Mouse (Mus musculus): Measurements from ENCODE around the gene Abhd15.

The Abhd15 gene

GRCm38 (mm10) chr11:77493512-77494343 lies 21.2 kb upstream of the Abhd15 start, which contains the start of gene Git1:
Gene Git1, plus strand, starts transcription at chr11:77493562.
- peak; percentile 66 for DNase-seq (ENCODE audit: low read depth)

GRCm38 (mm10) chr11:77494344-77494676 lies 20.6 kb upstream of the Abhd15 start:
- DNase-seq (ENCODE audit: low read depth), result no peak

DNA sequence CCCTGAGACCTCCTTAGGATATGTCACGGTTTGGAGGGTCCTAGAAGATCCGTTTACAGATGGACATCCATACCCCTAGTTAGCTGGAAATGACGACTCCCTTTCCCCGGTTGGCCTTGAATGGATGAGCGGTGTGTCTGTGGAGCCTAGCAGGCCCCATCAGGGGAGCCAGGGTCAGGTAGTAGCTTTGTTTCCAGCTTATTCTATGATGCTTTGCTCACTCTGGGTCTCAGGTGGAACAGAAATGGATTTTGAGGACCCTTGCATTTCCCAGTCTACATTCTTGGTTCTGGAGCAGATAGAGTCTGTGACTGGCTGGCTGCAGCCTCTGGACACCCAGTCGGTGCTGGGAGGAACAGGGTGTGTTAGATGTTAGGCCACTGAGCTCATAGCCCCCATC lies 20.1 kb upstream of the Abhd15 start:
- no peak for DNase-seq (ENCODE audit: low read depth)

DNA sequence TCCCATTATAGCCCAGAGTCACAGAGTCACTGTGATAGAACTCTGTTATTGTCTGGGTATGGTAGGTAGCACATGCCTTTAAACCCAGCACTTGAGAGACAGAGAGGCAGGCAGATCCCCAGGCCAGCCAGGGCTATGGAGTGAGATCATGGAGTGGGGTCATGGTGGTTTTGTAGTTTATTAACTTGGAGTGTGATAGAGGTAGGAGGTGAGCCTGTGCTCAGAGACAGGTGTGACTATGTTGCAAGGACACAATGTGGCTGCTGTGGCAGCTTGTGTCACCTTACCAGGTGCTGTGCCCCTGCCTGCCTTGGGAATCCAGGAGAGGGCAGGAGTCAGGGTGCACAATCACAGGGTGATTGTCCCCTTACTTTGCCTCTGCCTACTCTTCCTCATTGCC lies 19.4 kb upstream of the Abhd15 start:
- DNase-seq (ENCODE audit: low read depth), result no peak

- peak; percentile 87 for DNase-seq (ENCODE audit: low read depth)
Observed at GRCm38 (mm10) chr11:77497341-77497756, 17.6 kb upstream of the Abhd15 start.

GRCm38 (mm10) chr11:77497851-77498250 lies 17.1 kb upstream of the Abhd15 start:
- no peak for DNase-seq (ENCODE audit: low read depth)

DNA sequence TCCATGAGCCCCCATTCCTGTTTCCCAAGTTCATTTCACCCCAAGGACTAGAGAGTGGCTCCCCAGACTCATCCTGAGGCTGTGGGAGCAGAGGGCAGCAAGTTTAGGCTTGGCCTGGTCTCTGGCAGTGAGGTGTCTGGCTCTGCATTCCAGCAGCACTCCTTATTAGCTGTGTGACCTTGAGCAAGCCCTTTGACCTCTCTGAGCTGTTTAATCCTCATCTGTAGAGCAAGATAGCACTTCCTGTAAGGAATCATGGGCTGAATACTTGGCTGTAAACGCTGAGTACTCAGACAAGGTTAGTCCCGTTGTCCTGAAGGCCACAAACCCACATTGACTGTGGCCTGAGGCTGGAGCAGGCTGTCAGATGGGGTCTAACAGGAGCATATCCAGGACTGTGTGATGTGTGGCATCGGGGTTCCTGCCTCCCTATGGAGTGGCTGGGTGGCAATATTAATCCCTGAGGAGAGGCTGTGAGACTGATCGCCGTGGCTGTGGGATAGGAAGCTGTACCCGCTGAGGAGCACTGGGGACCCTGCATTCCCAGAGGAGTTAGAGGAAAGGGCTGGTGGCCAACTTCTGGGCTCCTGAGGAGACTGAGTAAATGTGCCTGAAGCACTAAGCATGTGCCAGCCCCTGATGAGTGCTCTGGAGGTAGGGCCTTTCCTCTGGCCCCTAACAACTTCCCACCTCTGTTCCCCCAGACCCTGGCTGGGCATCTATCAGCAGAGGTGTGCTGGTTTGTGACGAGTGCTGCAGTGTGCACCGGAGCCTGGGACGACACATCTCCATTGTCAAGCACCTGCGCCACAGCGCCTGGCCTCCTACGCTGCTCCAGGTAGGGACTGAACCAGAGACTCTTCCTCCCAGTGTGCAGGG lies 16.4 kb upstream of the Abhd15 start:
- no peak for DNase-seq (ENCODE audit: low read depth)

- no peak for DNase-seq (ENCODE audit: low read depth)
Observed at GRCm38 (mm10) chr11:77499354-77499753, 15.6 kb upstream of the Abhd15 start.

- DNase-seq (ENCODE audit: low read depth), result no peak
Observed at GRCm38 (mm10) chr11:77500361-77501325, 14.3 kb upstream of the Abhd15 start.

- peak; percentile 90 for DNase-seq (ENCODE audit: low read depth)
Observed at GRCm38 (mm10) chr11:77501392-77501791, 13.5 kb upstream of the Abhd15 start.

DNA sequence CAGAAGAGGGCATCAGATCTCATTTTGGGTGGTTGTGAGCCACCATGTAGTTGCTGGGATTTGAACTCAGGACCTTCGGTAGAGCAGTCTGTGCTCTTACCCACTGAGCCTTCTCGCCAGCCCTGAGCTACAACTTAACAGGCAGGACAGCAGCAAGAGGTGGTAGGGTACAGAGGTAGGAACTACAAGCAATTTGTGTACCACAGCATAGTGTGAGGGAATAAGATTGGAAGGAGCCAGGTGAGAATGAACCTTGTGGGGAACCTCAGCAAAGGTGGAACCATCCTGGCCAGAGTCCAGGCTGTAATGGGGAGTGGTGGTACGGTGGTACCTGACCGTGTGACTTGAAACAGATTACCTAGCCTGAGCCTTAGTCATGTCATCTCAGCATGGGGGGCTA lies 12.9 kb upstream of the Abhd15 start:
- DNase-seq (ENCODE audit: low read depth), result no peak

DNA sequence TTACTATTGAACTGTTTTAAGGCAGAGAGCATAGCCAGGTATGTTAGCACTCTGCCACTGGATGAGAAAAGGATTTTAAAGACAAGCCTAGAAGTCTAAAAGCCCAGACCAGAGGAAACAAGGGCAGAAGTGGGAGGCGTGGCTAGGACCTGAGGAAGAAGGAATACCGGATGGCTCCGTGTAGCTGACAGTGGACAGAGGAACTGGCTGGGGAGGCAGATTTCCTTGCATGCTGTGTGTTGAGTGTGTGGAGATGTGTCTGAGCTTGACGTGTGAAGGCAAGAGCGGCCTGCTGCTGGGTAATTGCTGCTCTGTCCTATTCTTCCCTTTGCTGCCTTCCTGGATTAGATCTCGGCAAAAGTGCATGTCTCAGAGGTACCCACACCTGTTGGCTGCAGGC lies 12.4 kb upstream of the Abhd15 start:
- DNase-seq (ENCODE audit: low read depth), result no peak

DNA sequence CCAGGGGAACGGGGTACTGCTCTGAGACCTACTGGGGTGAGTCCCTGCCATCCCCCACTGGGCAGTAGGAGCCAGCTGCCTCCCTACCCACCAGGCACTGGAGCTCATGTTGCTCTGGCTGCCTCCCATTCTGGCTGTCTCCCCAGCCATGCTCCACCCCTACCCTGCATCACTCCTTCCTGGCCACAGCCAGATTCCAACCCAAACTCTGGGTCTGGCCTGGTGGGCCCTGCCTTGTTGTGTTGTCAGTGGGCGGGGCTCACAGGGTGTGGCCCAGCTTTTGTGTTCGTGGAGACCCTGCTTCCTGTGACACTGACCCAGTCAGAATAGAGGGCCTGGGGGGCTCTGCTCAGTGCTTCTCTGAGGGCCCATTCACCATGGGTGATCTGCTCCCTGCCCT lies 11.4 kb upstream of the Abhd15 start:
- DNase-seq (ENCODE audit: low read depth), result no peak

DNA sequence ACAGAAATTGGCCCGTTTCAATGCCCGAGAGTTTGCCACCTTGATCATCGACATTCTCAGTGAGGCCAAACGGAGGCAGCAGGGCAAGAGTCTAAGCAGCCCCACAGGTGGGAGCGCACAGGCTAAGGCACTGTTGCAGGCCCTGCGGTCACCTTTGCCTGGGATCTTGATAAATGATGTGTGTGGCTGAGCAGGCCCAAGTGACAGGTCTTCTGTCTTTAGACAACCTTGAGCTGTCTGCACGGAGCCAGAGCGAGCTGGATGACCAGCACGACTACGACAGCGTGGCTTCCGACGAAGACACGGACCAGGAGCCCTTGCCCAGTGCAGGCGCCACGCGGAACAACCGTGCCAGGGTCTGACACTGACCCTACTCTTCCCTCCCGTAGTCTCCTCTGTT lies 10.5 kb upstream of the Abhd15 start:
- DNase-seq (ENCODE audit: low read depth), result no peak

- no peak for DNase-seq (ENCODE audit: low read depth)
Observed at GRCm38 (mm10) chr11:77505291-77505980, 9.5 kb upstream of the Abhd15 start.

GRCm38 (mm10) chr11:77506273-77506672 lies 8.6 kb upstream of the Abhd15 start:
- no peak for DNase-seq (ENCODE audit: low read depth)

GRCm38 (mm10) chr11:77506941-77507340 lies 8.0 kb upstream of the Abhd15 start:
- no peak for DNase-seq (ENCODE audit: low read depth)

DNA sequence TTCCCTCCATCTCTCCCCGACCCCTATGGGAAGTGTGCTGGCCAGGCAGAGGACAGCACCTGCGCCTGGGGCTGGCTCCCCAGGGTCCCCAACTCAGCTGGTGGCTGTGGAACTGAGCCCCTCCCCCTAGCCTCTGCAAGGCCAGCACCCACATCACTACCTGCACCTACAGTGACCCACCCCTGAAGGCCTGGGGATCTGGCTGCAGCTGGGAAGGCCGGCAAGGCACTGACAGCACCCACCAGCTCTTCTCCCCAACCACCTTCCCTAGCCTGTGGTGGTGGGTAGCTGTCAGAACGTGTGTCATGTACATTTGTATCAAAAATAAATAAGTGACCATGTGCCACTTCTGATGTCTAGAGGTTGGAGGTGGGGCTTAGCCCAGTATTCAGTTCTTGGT lies 7.5 kb upstream of the Abhd15 start:
- no peak for DNase-seq (ENCODE audit: low read depth)

- peak; percentile 92 for DNase-seq (ENCODE audit: low read depth)
Observed at GRCm38 (mm10) chr11:77508068-77509021, 6.6 kb upstream of the Abhd15 start.

- no peak for DNase-seq (ENCODE audit: low read depth)
Observed at GRCm38 (mm10) chr11:77511336-77511735, 3.6 kb upstream of the Abhd15 start.
